Mouse (Mus musculus) liver, adult (tissue): ENCODE results near the gene 2410002F23Rik.

Experiments used
- GATA4 ChIP-seq: IDR thresholded peaks from 2 replicates; pipeline ENCODE4 v1.6.1; 2014; ENCODE audit warnings: mild to moderate bottlenecking, low read length; ENCODE audit not compliant: insufficient replicate concordance

Gene 2410002F23Rik

GRCm38 (mm10) chr7:44254930-44255329 lies 8.4 kb downstream of the 2410002F23Rik start:
- no peak for TF ChIP-seq GATA4

- no peak for TF ChIP-seq GATA4
Measured at GRCm38 (mm10) chr7:44257278-44257677, 10.8 kb downstream of the 2410002F23Rik start, which contains the start of gene Acp4. TSS of gene Acp4 (minus strand) at chr7:44257378.

GRCm38 (mm10) chr7:44260410-44260809 lies 13.9 kb downstream of the 2410002F23Rik start:
- no peak for TF ChIP-seq GATA4

- no peak for TF ChIP-seq GATA4
Measured at GRCm38 (mm10) chr7:44261147-44261546, 14.6 kb downstream of the 2410002F23Rik start, which contains the start of gene Gm15517. TSS of gene Gm15517 (plus strand) at chr7:44261447.

GRCm38 (mm10) chr7:44262791-44263643 lies 16.5 kb downstream of the 2410002F23Rik start:
- no peak for TF ChIP-seq GATA4

GRCm38 (mm10) chr7:44268117-44268516 lies 21.6 kb downstream of the 2410002F23Rik start:
- TF ChIP-seq GATA4: no peak

- TF ChIP-seq GATA4: no peak
Measured at GRCm38 (mm10) chr7:44269397-44269796, 22.9 kb downstream of the 2410002F23Rik start.

GRCm38 (mm10) chr7:44271309-44271708 lies 24.8 kb downstream of the 2410002F23Rik start:
- TF ChIP-seq GATA4: no peak

GRCm38 (mm10) chr7:44272546-44272945 lies 26.0 kb downstream of the 2410002F23Rik start:
- no peak for TF ChIP-seq GATA4

GRCm38 (mm10) chr7:44273446-44273845 lies 26.9 kb downstream of the 2410002F23Rik start:
- TF ChIP-seq GATA4: no peak

- TF ChIP-seq GATA4: no peak
Measured at GRCm38 (mm10) chr7:44274096-44274495, 27.6 kb downstream of the 2410002F23Rik start.

- no peak for TF ChIP-seq GATA4
Measured at GRCm38 (mm10) chr7:44275546-44275945, 29.0 kb downstream of the 2410002F23Rik start.

GRCm38 (mm10) chr7:44276461-44277249 lies 30.1 kb downstream of the 2410002F23Rik start:
- TF ChIP-seq GATA4: no peak

GRCm38 (mm10) chr7:44277250-44277622 lies 30.7 kb downstream of the 2410002F23Rik start:
- TF ChIP-seq GATA4: no peak

- TF ChIP-seq GATA4: no peak
Measured at GRCm38 (mm10) chr7:44280959-44281358, 34.4 kb downstream of the 2410002F23Rik start.

GRCm38 (mm10) chr7:44281586-44281985 lies 35.1 kb downstream of the 2410002F23Rik start:
- TF ChIP-seq GATA4: no peak
